Mouse (Mus musculus): ENCODE measurements around the gene Hoxa1.

Gene Hoxa1

DNA sequence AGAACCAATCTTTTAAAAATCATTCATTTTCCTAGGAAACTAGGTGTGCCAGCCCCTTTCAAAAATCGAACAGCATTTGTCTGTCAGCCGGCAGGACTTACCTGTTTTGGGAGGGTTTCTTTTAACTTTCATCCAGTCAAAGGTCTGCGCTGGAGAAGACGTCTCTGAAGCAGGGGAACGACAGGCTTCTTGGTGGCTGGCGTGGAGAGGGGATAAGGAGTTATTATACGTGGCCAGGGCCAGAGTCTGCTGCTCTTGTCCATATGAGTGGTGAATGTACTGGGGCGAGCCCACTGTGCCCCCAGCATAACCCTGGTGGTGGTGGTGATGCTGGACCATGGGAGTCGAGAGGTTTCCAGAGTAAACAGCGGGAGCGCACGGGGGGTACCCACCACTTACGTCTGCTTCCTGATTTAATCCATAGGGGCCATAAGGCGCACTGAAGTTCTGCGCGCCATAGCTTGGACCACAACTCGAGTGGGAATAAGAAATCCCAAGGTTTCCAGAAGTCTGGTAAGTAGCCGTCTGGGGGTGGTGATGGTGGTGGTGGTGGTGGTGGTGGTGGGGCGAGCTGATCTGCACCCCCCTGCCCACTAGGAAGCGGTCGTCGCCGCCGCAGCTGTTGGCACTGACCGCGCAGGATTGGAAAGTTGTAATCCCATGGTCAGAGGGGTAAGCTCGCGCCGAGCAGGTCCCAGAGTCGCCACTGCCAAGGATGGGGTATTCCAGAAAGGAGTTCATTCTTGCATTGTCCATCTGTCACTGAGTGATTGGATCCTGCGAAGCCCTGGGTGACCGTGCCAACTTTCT lies 446 bp downstream of the Hoxa1 start:
- DNase-seq (ENCODE audit: low read depth) = no peak

- DNase-seq (ENCODE audit: low read depth) = no peak
Observed at GRCm38 (mm10) chr6:52156551-52157200, 1.4 kb downstream of the Hoxa1 start.

GRCm38 (mm10) chr6:52155471-52155870 lies 2.6 kb downstream of the Hoxa1 start:
- DNase-seq (ENCODE audit: low read depth) = no peak

DNA sequence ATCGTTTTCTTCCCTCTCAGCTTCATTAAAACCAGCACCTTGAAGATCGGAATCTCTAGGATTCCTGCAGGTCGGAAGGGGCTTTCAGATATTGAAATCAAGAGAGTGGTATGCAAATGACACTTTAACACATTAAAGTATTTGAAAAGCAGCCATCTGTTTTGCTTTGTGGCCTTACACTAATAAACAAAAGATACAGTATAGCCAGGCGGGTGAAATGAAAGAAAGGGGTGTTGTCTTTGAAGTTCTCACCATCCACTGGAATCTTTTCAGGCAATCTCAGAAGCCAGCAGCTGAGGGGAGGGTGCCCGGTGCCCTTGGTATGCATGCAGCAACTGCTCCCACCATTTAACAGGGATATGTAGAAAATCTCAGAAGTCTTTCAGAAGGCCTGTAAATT lies 4.1 kb downstream of the Hoxa1 start:
- no peak for DNase-seq (ENCODE audit: low read depth)

GRCm38 (mm10) chr6:52153270-52153669 lies 4.8 kb downstream of the Hoxa1 start:
- DNase-seq (ENCODE audit: low read depth) = no peak

GRCm38 (mm10) chr6:52152226-52153193 lies 5.6 kb downstream of the Hoxa1 start:
- DNase-seq (ENCODE audit: low read depth) = no peak

DNA sequence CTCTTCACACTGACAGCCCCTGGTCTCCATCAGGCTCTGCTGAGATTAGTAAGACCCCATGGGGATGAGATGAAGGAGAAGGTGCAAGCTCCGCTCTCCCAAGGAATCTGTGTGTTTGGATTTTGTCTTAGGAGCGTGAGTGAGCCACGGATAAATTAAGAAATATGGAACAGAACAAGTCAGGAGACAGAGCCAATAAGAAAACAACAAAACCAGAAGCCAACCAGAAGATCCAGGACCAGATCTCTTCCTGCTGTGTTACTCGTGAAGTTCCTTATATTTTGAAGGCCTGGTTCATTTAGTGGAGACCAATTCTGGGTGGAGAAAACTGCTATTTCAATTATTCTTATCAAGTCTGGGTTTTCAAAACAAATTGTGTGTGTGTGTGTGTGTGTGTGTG lies 6.5 kb downstream of the Hoxa1 start:
- DNase-seq (ENCODE audit: low read depth) = no peak

DNA sequence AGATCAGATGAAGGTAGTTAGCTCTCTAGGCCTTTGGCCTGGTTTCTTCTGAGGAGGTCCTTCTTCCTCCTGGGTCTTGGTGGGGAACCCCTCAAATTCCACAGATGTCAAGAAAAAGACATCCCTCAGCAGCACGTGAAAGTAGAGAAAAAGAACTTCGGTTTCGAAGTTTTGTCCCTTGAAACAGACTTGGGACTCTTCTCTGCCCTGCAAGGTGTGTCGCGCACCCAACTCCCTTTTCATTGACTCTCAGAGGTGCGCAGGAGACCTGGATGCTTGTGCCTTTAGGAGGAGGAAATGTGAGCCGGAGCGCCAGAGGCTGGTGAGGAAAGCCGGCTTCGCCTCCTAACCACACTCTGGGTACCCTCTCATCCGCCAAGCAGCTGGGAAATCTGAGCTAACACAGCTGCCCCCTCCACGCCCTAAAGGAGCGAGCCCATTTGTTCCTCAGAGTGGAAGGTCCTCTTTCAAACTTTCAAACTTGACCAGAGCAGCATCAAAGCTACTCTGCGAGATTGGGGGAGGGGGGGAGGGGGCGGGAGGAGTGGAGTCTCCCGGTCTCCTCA lies 7.6 kb downstream of the Hoxa1 start:
- no peak for DNase-seq (ENCODE audit: low read depth)

- no peak for DNase-seq (ENCODE audit: low read depth)
Observed at GRCm38 (mm10) chr6:52139115-52139514, 19.0 kb downstream of the Hoxa1 start.

DNA sequence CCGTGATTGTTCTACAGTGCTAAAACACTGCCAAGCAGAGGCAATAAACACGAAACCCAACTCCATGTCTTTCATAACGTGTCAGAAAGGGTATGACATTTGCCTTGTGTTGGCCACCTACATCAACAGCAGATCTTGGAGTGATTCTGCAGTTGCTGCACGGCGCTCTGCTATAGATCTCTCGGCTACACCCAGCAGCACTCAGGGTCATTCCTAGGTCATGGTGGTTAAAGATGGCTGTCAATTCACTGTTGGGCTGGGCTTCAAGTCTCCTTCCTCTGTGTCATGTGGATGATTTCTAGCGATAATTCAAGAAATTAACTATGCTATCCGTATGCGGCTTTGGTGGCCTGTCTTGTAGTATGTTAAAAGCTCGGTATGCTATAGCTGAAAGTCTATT lies 19.5 kb downstream of the Hoxa1 start:
- DNase-seq (ENCODE audit: low read depth) = no peak

DNA sequence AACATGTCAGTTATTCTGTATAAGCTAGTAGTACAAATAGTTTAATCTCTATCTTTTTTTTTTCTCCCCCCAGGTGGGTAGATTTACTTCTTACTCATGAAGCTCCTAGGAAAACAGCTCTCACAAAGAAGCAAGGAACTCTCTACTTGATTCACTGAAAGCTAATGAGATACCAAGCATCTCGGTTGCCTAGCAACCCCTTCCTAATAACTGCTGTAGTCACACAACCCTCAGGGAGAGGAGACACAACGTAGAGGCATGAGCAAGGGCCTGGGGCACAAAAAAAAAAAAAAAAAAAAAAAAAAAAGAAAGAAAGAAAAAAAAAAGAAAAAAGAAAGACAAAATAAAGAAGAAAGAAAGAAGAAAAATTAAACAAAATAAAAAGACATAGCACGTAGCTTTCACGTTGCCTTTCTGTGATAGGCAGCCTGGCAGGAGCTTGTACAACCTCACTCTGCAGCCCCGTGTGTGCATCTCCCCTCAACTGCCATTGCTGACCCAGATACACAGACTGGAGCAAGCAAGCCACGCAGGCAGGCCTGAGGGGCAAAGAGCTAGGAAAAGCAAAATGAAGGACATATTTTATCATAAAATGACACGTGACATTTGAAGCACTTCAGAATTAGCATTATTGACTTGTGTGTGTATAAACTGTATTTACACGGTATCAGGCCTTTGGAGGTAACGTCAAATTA lies 20.1 kb downstream of the Hoxa1 start:
- DNase-seq (ENCODE audit: low read depth) = no peak

- no peak for DNase-seq (ENCODE audit: low read depth)
Observed at GRCm38 (mm10) chr6:52123673-52124072, 34.4 kb downstream of the Hoxa1 start.

DNA sequence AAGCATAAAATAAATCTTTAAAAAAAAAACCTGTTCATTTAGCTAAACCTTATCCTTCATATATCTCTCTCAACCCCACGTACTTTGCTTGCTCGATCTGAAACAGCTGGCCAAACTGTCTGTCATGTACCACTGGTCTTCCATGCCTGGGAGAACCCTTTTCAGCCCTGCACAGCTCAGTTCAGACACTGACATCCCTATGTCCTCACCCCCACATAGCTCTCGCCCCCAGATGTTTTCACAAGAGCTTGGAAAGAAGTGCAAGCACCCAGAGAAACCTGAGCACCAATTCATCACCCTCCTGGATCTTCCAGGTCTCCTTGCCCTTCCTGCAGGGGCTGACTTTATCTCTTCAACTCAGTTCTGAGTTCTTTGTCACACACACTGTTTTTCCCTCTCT lies 36.9 kb downstream of the Hoxa1 start:
- DNase-seq (ENCODE audit: low read depth) = no peak

- no peak for DNase-seq (ENCODE audit: low read depth)
Observed at GRCm38 (mm10) chr6:52118903-52119635, 39.0 kb downstream of the Hoxa1 start.

GRCm38 (mm10) chr6:52115899-52116298 lies 42.2 kb downstream of the Hoxa1 start:
- no peak for DNase-seq (ENCODE audit: low read depth)

GRCm38 (mm10) chr6:52111846-52112245 lies 46.3 kb downstream of the Hoxa1 start:
- no peak for DNase-seq (ENCODE audit: low read depth)

DNA sequence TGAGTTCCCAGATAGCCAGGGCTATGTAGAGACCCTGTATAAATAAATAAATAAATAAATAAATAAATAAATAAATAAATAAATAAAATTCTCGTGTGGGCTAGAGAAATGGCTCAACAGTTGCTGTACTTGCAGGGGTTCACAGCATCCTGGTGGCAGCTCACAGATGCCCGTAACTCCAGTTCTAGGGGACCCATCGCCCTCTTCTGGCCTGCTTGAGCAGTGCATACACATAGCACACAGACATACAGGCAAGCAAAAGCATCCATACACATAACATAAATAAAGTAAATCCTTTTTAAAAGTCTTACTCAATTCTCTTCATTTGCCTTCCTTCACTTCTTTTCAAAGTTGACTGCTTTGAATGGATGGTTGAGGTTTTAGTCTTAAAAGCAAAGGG lies 50.7 kb downstream of the Hoxa1 start:
- no peak for DNase-seq (ENCODE audit: low read depth)

GRCm38 (mm10) chr6:52106716-52107115 lies 51.4 kb downstream of the Hoxa1 start:
- no peak for DNase-seq (ENCODE audit: low read depth)

- DNase-seq (ENCODE audit: low read depth) = no peak
Observed at GRCm38 (mm10) chr6:52106178-52106577, 51.9 kb downstream of the Hoxa1 start.

Measured in fibroblast of lung, adult 2 months (primary cell).